11 mouse cellular contexts compared by ENCODE assay signal in genomic region chr3:60639135-60639534, GRCm38 (mm10).
A peak's percentile ranks its signal among the peaks of the same experiment; 100 is the strongest.
DNase-seq lines count a peak whose midpoint lies in the region; ATAC-seq lines count a peak whose summit lies in the region.
"Had no signal": no experiment of that assay in that cellular context is flagged by ENCODE, and none has a peak within 500 bp of the region (broad histone marks: within the 10 kb centered on the region; RNA-seq: fewer than 3 reads in every experiment).

No protein-coding gene starts in this region.

- no peak overlapping the region for H3K4me3 ChIP-seq in heart, embryonic 12.5 days
- H3K4me3 ChIP-seq: layer of hippocampus, adult 2 months; limb, embryonic 13.5 days had no signal

- 75% methylated on average over 5 of the region's 5 CpGs for WGBS in heart, embryonic 12.5 days

- no peak overlapping the region for H3K4me2 ChIP-seq in heart, embryonic 12.5 days
- H3K4me2 ChIP-seq: limb, embryonic 13.5 days had no signal

- H3K4me1 ChIP-seq in heart, embryonic 12.5 days (replicated peaks) = no peaks in the 10 kb centered on the region
- H3K4me1 ChIP-seq: limb, embryonic 13.5 days had no signal

- no peaks in the 10 kb centered on the region for H3K9me3 ChIP-seq in heart, embryonic 12.5 days (replicated peaks)
- H3K9me3 ChIP-seq: limb, embryonic 13.5 days had no signal

- H3K9ac ChIP-seq in heart, embryonic 12.5 days = no peak overlapping the region
- H3K9ac ChIP-seq: limb, embryonic 13.5 days had no signal

- ATAC-seq in heart, embryonic 12.5 days (ENCODE audit: insufficient number of reproducible peaks, low FRiP score) = no peak

- peak; percentile 31 to 59 for DNase-seq in heart, adult 18-20 months
- peak; percentile 76 for DNase-seq in 416B (ENCODE audit: low read depth)
- peak; percentile 65 to 70 for DNase-seq in cerebellum, postnatal 10 days
- DNase-seq in heart, postnatal 4 days = peak; percentile 13
- DNase-seq in right cerebral cortex, adult 2 months (ENCODE audit: low spot score in 2 of 2) = no peak
- no peak for DNase-seq in embryo, embryonic 11 days
- DNase-seq in spleen, postnatal 4 days (ENCODE audit: low spot score in 2 of 2) = no peak

- H3K27me3 ChIP-seq in heart, embryonic 12.5 days (replicated peaks) = no peaks in the 10 kb centered on the region
- H3K27me3 ChIP-seq: CH12.LX; limb, embryonic 13.5 days had no signal

- no peaks in the 10 kb centered on the region for H3K36me3 ChIP-seq in heart, embryonic 12.5 days
- H3K36me3 ChIP-seq: limb, embryonic 13.5 days had no signal

- no peak overlapping the region for H3K27ac ChIP-seq in heart, embryonic 12.5 days (ENCODE audit: poor library complexity, severe bottlenecking)
- H3K27ac ChIP-seq: layer of hippocampus, adult 2 months; limb, embryonic 13.5 days had no signal

Comparison
In these comparisons a context has a peak if more than half of its experiments do, and no peak if none do; other contexts are left out.
1. DNase-seq: peak in heart, adult 18-20 months (2 of 2), 416B (single experiment), cerebellum, postnatal 10 days (2 of 2) and heart, postnatal 4 days (single experiment); none in right cerebral cortex, adult 2 months (0 of 2), embryo, embryonic 11 days (single experiment) and spleen, postnatal 4 days (0 of 2).